Mouse (Mus musculus) MEL (cell line): ENCODE results near the gene Krt90.

Experiments
- CHD2 ChIP-seq: IDR thresholded peaks from 2 replicates; pipeline ENCODE4 v1.6.1; 2011; ENCODE audit warnings: low read length, improper control_type of control experiment
- CTCF ChIP-seq, 3 experiments: IDR thresholded peaks in 2 of 3; conservative IDR thresholded peaks in 1 of 3; 2 replicates each; pipeline ENCODE4 v1.5.1; 2011 to 2012; ENCODE audit warnings: low read length in 3 of 3, low read depth in 2 of 3, mild to moderate bottlenecking in 2 of 3, improper control_type of control experiment in 1 of 3, inconsistent platforms in 1 of 3, mixed read lengths in 1 of 3, moderate library complexity in 1 of 3; ENCODE audit not compliant: control insufficient read depth in 1 of 3, insufficient read depth in 1 of 3, poor library complexity in 1 of 3, severe bottlenecking in 1 of 3
- ETS1 ChIP-seq: IDR thresholded peaks from 2 replicates; pipeline ENCODE4 v1.6.1; 2012; ENCODE audit warnings: low read depth, mild to moderate bottlenecking, inconsistent platforms, low read length, improper control_type of control experiment, moderate library complexity
- KAT2A ChIP-seq: conservative IDR thresholded peaks from 2 replicates; pipeline ENCODE4 v1.6.1; 2012; ENCODE audit warnings: low read depth, low read length, improper control_type of control experiment, inconsistent platforms
- MAFK ChIP-seq: IDR thresholded peaks from 2 replicates; pipeline ENCODE4 v1.6.1; 2011; ENCODE audit warnings: low read depth, mild to moderate bottlenecking, low read length, improper control_type of control experiment, borderline replicate concordance
- MAX ChIP-seq: IDR thresholded peaks from 2 replicates; pipeline ENCODE4 v1.6.1; 2011; ENCODE audit warnings: low read length, improper control_type of control experiment
- MXI1 ChIP-seq: IDR thresholded peaks from 2 replicates; pipeline ENCODE4 v1.6.1; 2011; ENCODE audit warnings: mild to moderate bottlenecking, low read depth, low read length, improper control_type of control experiment
- POLR2A ChIP-seq, 2 experiments: IDR thresholded peaks; 2 replicates each; pipeline ENCODE4 v1.6.1; 2011 to 2012; ENCODE audit warnings: low read length in 2 of 2, mild to moderate bottlenecking in 2 of 2, control low read depth in 1 of 2, improper control_type of control experiment in 1 of 2, low read depth in 1 of 2, moderate library complexity in 1 of 2; ENCODE audit not compliant: control insufficient read depth in 1 of 2, insufficient read depth in 1 of 2, poor library complexity in 1 of 2
- TCF12 ChIP-seq: IDR thresholded peaks from 2 replicates; pipeline ENCODE4 v1.6.1; 2014; ENCODE audit warnings: low read depth, mild to moderate bottlenecking, inconsistent platforms, low read length, improper control_type of control experiment, moderate library complexity
- ZC3H11A ChIP-seq: IDR thresholded peaks from 2 replicates; pipeline ENCODE4 v1.6.1; 2012; ENCODE audit warnings: low read depth, mild to moderate bottlenecking, inconsistent platforms, low read length, improper control_type of control experiment

DNA sequence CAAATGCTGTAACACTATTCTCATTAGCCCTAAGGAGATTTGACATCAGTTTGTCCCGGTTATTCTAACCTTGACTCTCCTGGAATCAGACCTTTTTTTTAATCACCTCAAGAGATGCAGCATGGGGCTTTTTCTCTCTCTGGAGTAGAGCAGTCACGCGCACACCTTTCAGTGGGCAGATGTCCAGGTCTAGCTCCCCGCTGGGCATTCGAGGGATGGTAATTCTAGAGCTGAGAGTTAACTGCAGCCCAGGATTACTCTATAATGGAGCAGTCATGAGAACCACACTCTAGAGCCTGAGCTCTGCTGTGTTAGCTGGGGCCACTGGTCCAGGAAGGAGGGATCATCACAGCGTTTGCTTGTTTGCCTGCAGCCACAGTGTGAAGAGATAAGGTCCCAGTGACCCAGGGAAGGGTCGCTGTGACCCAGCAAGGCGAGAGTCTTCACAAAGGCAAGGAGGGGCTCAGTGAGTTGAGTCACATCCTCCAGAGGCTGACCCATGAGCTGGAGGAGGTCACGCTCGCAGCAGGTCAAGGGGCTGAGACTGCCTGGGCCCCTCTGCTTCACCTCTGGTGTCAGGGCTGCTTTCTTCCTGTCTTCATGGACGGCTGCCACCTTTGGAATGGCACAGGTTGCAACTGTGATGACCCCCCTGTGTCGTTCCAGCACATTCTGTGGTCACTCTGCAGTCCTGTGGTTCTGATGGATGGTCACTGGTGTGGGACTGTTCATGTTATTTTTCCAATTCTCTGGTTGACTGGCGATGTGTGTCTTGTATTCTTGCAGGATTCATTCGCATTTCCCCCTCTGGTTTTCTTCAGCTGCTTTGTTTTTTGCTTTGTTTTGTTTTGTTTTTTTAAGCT is 55.6 kb downstream of the Krt90 start:
- TF ChIP-seq MAFK (no peak), ZC3H11A (no peak), MXI1 (no peak), CTCF (IDR thresholded peaks at IDR 0.05 in 2 of 3, conservative IDR thresholded peaks at IDR 0.05 in 1 of 3; ENCODE audit: control insufficient read depth in 1 of 3, insufficient read depth in 1 of 3, low read depth in 2 of 3, low read length in 3 of 3, poor library complexity in 1 of 3, severe bottlenecking in 1 of 3) (no peak), KAT2A (no peak), POLR2A (IDR thresholded peaks at IDR 0.05; ENCODE audit: control insufficient read depth in 1 of 2, insufficient read depth in 1 of 2, low read depth in 1 of 2, low read length in 2 of 2, poor library complexity in 1 of 2) (no peak), MAX (no peak), CHD2 (no peak), TCF12 (no peak), ETS1 (no peak)
